ENCODE assay signal across 8 mouse cellular contexts in genomic region chr4:155250361-155251117, GRCm38 (mm10). TPM values are rescaled to one million over a fixed set of nuclear protein-coding genes. Genes with fewer than 3 reads are reported as not detected.
DNase-seq lines count a peak whose midpoint lies in the region; TF ChIP-seq lines count a peak whose summit lies in the region.

No protein-coding gene starts in this region.

- TF ChIP-seq EP300 in heart, adult 2 months (IDR thresholded peaks at IDR 0.05; ENCODE audit: insufficient read depth, low read depth, low read length): no peak

- peak; percentile 53 for DNase-seq in adrenal gland, adult 2 months
- no peak for DNase-seq in adrenal gland, postnatal 25 days
- peak; percentile 30 for DNase-seq in urinary bladder, postnatal 25 days (ENCODE audit: low spot score)
- DNase-seq in urinary bladder, postnatal 14 days (ENCODE audit: low spot score): no peak
- peak; percentile 46 to 62 for DNase-seq in heart, adult 2 months
- DNase-seq in kidney, adult 8-10 months: peak; percentile 73 to 74
- peak; percentile 20 for DNase-seq in lung, postnatal 14 days
- peak; percentile 29 for DNase-seq in yolk sac, embryonic 10.5 days (ENCODE audit: low spot score)

- peak overlapping the region; percentile 78 for H3K4me3 ChIP-seq in heart, adult 2 months

- peak overlapping the region; percentile 97 for H3K27ac ChIP-seq in heart, adult 2 months

- TF ChIP-seq POLR2A in heart, adult 2 months (IDR thresholded peaks at IDR 0.05; ENCODE audit: insufficient read depth, low read depth, low read length): no peak

- TF ChIP-seq CTCF in heart, adult 2 months (IDR thresholded peaks at IDR 0.05): no peak

- H3K27me3 ChIP-seq in heart, adult 2 months (ENCODE audit: control insufficient read depth, insufficient read depth, low read length): no peaks in the 10 kb centered on the region

- peak overlapping the region; percentile 86 for H3K9ac ChIP-seq in heart, adult 2 months (ENCODE audit: low read depth, low read length)

- 26% methylated on average over 23 of the region's 23 CpGs for WGBS in heart, adult 2 months

- H3K4me1 ChIP-seq in heart, adult 2 months (ENCODE audit: control insufficient read depth, insufficient read depth, low read length): peaks cover 5% of the 10 kb centered on the region; the same call in 1 of the 2 replicates

- no peaks in the 10 kb centered on the region for H3K36me3 ChIP-seq in heart, adult 2 months (ENCODE audit: control insufficient read depth, insufficient read depth, low read length)

- intact Hi-C loops in heart, adult 2 months (cut with DNase I): loop anchor here (5.0 kb wide), 1 partner anchor 57 kb away; no protein-coding TSS in a partner anchor

- no peaks in the 10 kb centered on the region for H3K79me2 ChIP-seq in heart, adult 2 months (replicated peaks; ENCODE audit: control insufficient read depth, insufficient read depth, low read length)

RNA-seq across cellular contexts. Expression of gene Faap20, which starts 0.9 kb away (rescaled TPM):
- 10 to 100 TPM; 40.3 to 57.3 TPM for total RNA-seq in adrenal gland, adult 2 months (2021)
- polyA plus RNA-seq in adrenal gland, adult 2 months (2012; rRNA removed): 106 and 127 TPM in 2 replicates
- total RNA-seq in adrenal gland, postnatal 25 days (2021): 45.9 and 55.2 TPM in 2 replicates
- total RNA-seq in heart, adult 2 months (2021): 10 to 100 TPM; 14.4 to 16.7 TPM
- polyA plus RNA-seq in heart, adult 2 months (2012; rRNA removed): 26.7 and 30.3 TPM in 2 replicates

RNA-seq across cellular contexts. Expression of gene Ski, which starts 28.1 kb away (rescaled TPM):
- 10 to 100 TPM; 59.7 to 63.8 TPM for total RNA-seq in adrenal gland, adult 2 months (2021)
- polyA plus RNA-seq in adrenal gland, adult 2 months (2012; rRNA removed): 83.1 and 103 TPM in 2 replicates
- 73.5 and 93.3 TPM in 2 replicates for total RNA-seq in adrenal gland, postnatal 25 days (2021)
- total RNA-seq in heart, adult 2 months (2021): 10 to 100 TPM; 56.7 to 56.8 TPM
- 34.9 and 46.0 TPM in 2 replicates for polyA plus RNA-seq in heart, adult 2 months (2012; rRNA removed)

Comparison
In these comparisons a context has a peak if more than half of its experiments do, and no peak if none do; other contexts are left out.
1. DNase-seq: peak in adrenal gland, adult 2 months (single experiment), urinary bladder, postnatal 25 days (single experiment), heart, adult 2 months (2 of 2), kidney, adult 8-10 months (2 of 2), lung, postnatal 14 days (single experiment) and yolk sac, embryonic 10.5 days (single experiment); none in adrenal gland, postnatal 25 days (single experiment) and urinary bladder, postnatal 14 days (single experiment).